Mouse (Mus musculus) spleen, adult 2 months (tissue): ENCODE results near the gene Kif3c.

Experiments
- CTCF ChIP-seq: fragments of 200-500 bp; IDR thresholded peaks from 2 replicates; pipeline ENCODE4 v1.5.1; 2011; ENCODE audit warnings: mild to moderate bottlenecking, inconsistent platforms; ENCODE audit not compliant: insufficient read depth, insufficient read length, insufficient replicate concordance; ENCODE audit errors: extremely low read depth
- POLR2A ChIP-seq: fragments of 200-500 bp; IDR thresholded peaks from 2 replicates; pipeline ENCODE4 v1.6.1; 2011; ENCODE audit warnings: low read depth, low read length, inconsistent platforms

- no peak for TF ChIP-seq CTCF
- TF ChIP-seq POLR2A, result no peak
Observed at GRCm38 (mm10) chr12:3325232-3325631, 39.7 kb upstream of the Kif3c start.
